Comparison of ENCODE assay signal across 18 mouse cellular contexts in the genomic region with DNA sequence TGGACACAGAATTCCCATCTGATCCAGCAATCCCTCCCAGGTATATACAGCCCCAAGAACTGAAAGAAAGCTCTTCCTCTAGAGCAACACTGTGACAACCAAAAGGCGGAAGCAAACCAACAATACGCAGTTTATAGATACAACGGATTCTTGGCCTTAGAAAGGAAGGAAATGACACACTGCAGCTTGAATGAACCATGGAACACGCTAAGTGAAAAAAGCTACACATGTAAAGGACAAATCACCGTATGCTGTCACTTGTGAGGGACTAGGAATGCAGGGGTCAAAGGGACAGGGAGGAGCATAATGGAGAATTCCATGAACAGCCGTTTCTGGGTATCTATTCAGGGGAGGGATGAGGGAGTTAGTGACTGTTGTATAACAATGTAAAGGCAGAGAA. TPM values are rescaled to one million over a fixed set of nuclear protein-coding genes. Genes with fewer than 3 reads are reported as not detected.
DNase-seq lines count a peak whose midpoint lies in the region; ATAC-seq and TF ChIP-seq lines count a peak whose summit lies in the region.
"Had no signal": no experiment of that assay in that cellular context is flagged by ENCODE, and none has a peak within 500 bp of the region (broad histone marks: within the 10 kb centered on the region; RNA-seq: fewer than 3 reads in every experiment).

No protein-coding gene starts in this region.

- H3K4me3 ChIP-seq in heart, embryonic 16.5 days (ENCODE audit: low read length) = no peak overlapping the region
- H3K4me3 ChIP-seq in lung, embryonic 14.5 days (ENCODE audit: low read depth, low read length) = no peak overlapping the region
- H3K4me3 ChIP-seq in embryonic facial prominence, embryonic 11.5 days (ENCODE audit: low read depth, low read length) = no peak overlapping the region
- H3K4me3 ChIP-seq: embryonic facial prominence, embryonic 15.5 days; left cerebral cortex, adult 2 months had no signal

- H3K9ac ChIP-seq in heart, embryonic 16.5 days (ENCODE audit: low read length) = no peak overlapping the region
- no peak overlapping the region for H3K9ac ChIP-seq in lung, embryonic 14.5 days
- H3K9ac ChIP-seq in embryonic facial prominence, embryonic 11.5 days (replicated peaks; ENCODE audit: low read length) = no peak overlapping the region
- H3K9ac ChIP-seq: embryonic facial prominence, embryonic 15.5 days had no signal

- 61% methylated on average over 6 of the region's 6 CpGs for WGBS in heart, embryonic 16.5 days
- 54% methylated on average over 6 of the region's 6 CpGs for WGBS in lung, embryonic 14.5 days
- WGBS in embryonic facial prominence, embryonic 11.5 days = 50% methylated on average over 6 of the region's 6 CpGs

- no peaks in the 10 kb centered on the region for H3K36me3 ChIP-seq in heart, embryonic 16.5 days (ENCODE audit: control insufficient read depth, insufficient read depth)
- H3K36me3 ChIP-seq in lung, embryonic 14.5 days (ENCODE audit: insufficient read depth) = no peaks in the 10 kb centered on the region
- H3K36me3 ChIP-seq in embryonic facial prominence, embryonic 11.5 days (replicated peaks; ENCODE audit: control insufficient read depth, insufficient read depth, low read depth, low read length) = no peaks in the 10 kb centered on the region
- H3K36me3 ChIP-seq: embryonic facial prominence, embryonic 15.5 days had no signal

- H3K4me1 ChIP-seq in heart, embryonic 16.5 days (ENCODE audit: control insufficient read depth, insufficient read depth, low read length) = no peaks in the 10 kb centered on the region
- no peaks in the 10 kb centered on the region for H3K4me1 ChIP-seq in lung, embryonic 14.5 days (ENCODE audit: insufficient read depth)
- H3K4me1 ChIP-seq in embryonic facial prominence, embryonic 11.5 days (ENCODE audit: control insufficient read depth, insufficient read depth, low read length) = peaks cover 10% of the 10 kb centered on the region
- H3K4me1 ChIP-seq: embryonic facial prominence, embryonic 15.5 days had no signal

- H3K4me2 ChIP-seq in heart, embryonic 16.5 days (ENCODE audit: low read depth, low read length) = no peak overlapping the region
- no peak overlapping the region for H3K4me2 ChIP-seq in lung, embryonic 14.5 days
- no peak overlapping the region for H3K4me2 ChIP-seq in embryonic facial prominence, embryonic 11.5 days (ENCODE audit: low read depth, low read length)
- H3K4me2 ChIP-seq: embryonic facial prominence, embryonic 15.5 days; heart, embryonic 11.5 days had no signal

- DNase-seq in heart, postnatal 36 days = no peak
- peak; percentile 62 for DNase-seq in lung, embryonic 14.5 days
- DNase-seq in lung, adult 18-20 months = no peak
- peak; percentile 25 for DNase-seq in embryonic facial prominence, embryonic 11.5 days (ENCODE audit: low spot score)
- DNase-seq in lung, postnatal 36 days = peak; percentile 63
- no peak for DNase-seq in adrenal gland, adult 8-10 months
- DNase-seq: adrenal gland, postnatal 14 days; cerebellum, adult 9-11 months; liver; retina, postnatal 1 day; spleen, adult 18-20 months had no signal

- ATAC-seq in heart, embryonic 16.5 days (replicated peaks; ENCODE audit: extremely low read depth, insufficient read depth, low FRiP score) = no peak
- no peak for ATAC-seq in lung, embryonic 14.5 days (ENCODE audit: insufficient read depth)
- ATAC-seq in embryonic facial prominence, embryonic 11.5 days (replicated peaks; ENCODE audit: insufficient number of reproducible peaks, low FRiP score, low TSS enrichment, low read depth) = no peak
- ATAC-seq: forebrain, embryonic 14.5 days had no signal

- H3K27me3 ChIP-seq in heart, embryonic 16.5 days (ENCODE audit: control insufficient read depth, insufficient read depth, low read length) = no peaks in the 10 kb centered on the region
- no peaks in the 10 kb centered on the region for H3K27me3 ChIP-seq in lung, embryonic 14.5 days (ENCODE audit: insufficient read depth, low read length)
- no peaks in the 10 kb centered on the region for H3K27me3 ChIP-seq in embryonic facial prominence, embryonic 11.5 days (ENCODE audit: control insufficient read depth, insufficient read depth, low read length)
- H3K27me3 ChIP-seq: embryonic facial prominence, embryonic 15.5 days had no signal

- H3K9me3 ChIP-seq in heart, embryonic 16.5 days (replicated peaks; ENCODE audit: control insufficient read depth, low read length) = no peaks in the 10 kb centered on the region
- H3K9me3 ChIP-seq in lung, embryonic 14.5 days (ENCODE audit: low read depth, low read length) = no peaks in the 10 kb centered on the region
- no peaks in the 10 kb centered on the region for H3K9me3 ChIP-seq in embryonic facial prominence, embryonic 11.5 days (replicated peaks; ENCODE audit: control insufficient read depth, low read length)
- H3K9me3 ChIP-seq: embryonic facial prominence, embryonic 15.5 days had no signal

- H3K27ac ChIP-seq in heart, embryonic 16.5 days (ENCODE audit: low read length) = peak overlapping the region; percentile 7
- H3K27ac ChIP-seq in lung, embryonic 14.5 days (ENCODE audit: low read depth) = no peak overlapping the region; the same call in 1 of the 2 replicates
- H3K27ac ChIP-seq in embryonic facial prominence, embryonic 11.5 days (replicated peaks; ENCODE audit: low read depth, low read length) = no peak overlapping the region
- H3K27ac ChIP-seq: embryonic facial prominence, embryonic 15.5 days; left cerebral cortex, adult 2 months had no signal

- TF ChIP-seq CTCF in lung, embryonic 14.5 days (IDR thresholded peaks at IDR 0.05; ENCODE audit: low read depth) = no peak

- intact Hi-C loops in heart, postnatal 36 days (cut with DNase I) = no loop called here

RNA-seq across cellular contexts. Expression of a gene that starts 16.7 kb away (rescaled TPM):
- polyA plus RNA-seq in heart, embryonic 16.5 days (2015; fragmentation: Nextera tagmentation; extraction: Ambion mirVana) = 4.3 and 5.8 TPM in 2 replicates
- 10 to 100 TPM; 16.1 to 16.7 TPM for total RNA-seq in heart, postnatal 36 days (2021)
- polyA plus RNA-seq in lung, embryonic 14.5 days (2014; fragmentation: Nextera tagmentation; extraction: Ambion mirVana) = 7.8 and 9.4 TPM in 2 replicates
- 5.7 and 6.4 TPM in 2 replicates for polyA plus RNA-seq in embryonic facial prominence, embryonic 11.5 days (2014; fragmentation: Nextera tagmentation; extraction: Ambion mirVana)
- total RNA-seq in adrenal gland, adult 8-10 months (2022) = 10 to 100 TPM; 14.7 to 25.2 (median 18.0) TPM
- total RNA-seq: MEL had no signal

RNA-seq across cellular contexts. Expression of a gene that starts 44.1 kb away (rescaled TPM):
- polyA plus RNA-seq in heart, embryonic 16.5 days (2015; fragmentation: Nextera tagmentation; extraction: Ambion mirVana) = 1.7 and 2.1 TPM in 2 replicates
- total RNA-seq in heart, postnatal 36 days (2021) = under 1 TPM; 0.38 to 0.50 TPM
- 2.8 and 3.7 TPM in 2 replicates for polyA plus RNA-seq in lung, embryonic 14.5 days (2014; fragmentation: Nextera tagmentation; extraction: Ambion mirVana)
- 1.5 and 2.8 TPM in 2 replicates for polyA plus RNA-seq in embryonic facial prominence, embryonic 11.5 days (2014; fragmentation: Nextera tagmentation; extraction: Ambion mirVana)
- 10 to 100 TPM in 2 of 4 experiments, 1 to 10 TPM in 2; 6.0 to 34.7 (median 13.4) TPM for total RNA-seq in adrenal gland, adult 8-10 months (2022)

RNA-seq across cellular contexts. Expression of a gene that starts 57.1 kb away (rescaled TPM):
- 0.75 and 1.2 TPM in 2 replicates for polyA plus RNA-seq in heart, embryonic 16.5 days (2015; fragmentation: Nextera tagmentation; extraction: Ambion mirVana)
- under 1 TPM in 1 of 2 experiments, not detected in 1; 0.22 TPM for total RNA-seq in heart, postnatal 36 days (2021)
- 0.80 and 0.86 TPM in 2 replicates for polyA plus RNA-seq in lung, embryonic 14.5 days (2014; fragmentation: Nextera tagmentation; extraction: Ambion mirVana)
- polyA plus RNA-seq in embryonic facial prominence, embryonic 11.5 days (2014; fragmentation: Nextera tagmentation; extraction: Ambion mirVana) = not detected in 2 replicates
- 1 to 10 TPM in 3 of 4 experiments, under 1 TPM in 1; 0.97 to 5.8 (median 4.7) TPM for total RNA-seq in adrenal gland, adult 8-10 months (2022)
- total RNA-seq: left cerebral cortex, adult 2 months; midbrain, postnatal 0 days had no signal
- polyA plus RNA-seq: forebrain, embryonic 14.5 days; heart, embryonic 11.5 days; midbrain, postnatal 0 days had no signal

Comparison
In these comparisons a context has a peak if more than half of its experiments do, and no peak if none do; other contexts are left out.
1. DNase-seq: peak in lung, embryonic 14.5 days (single experiment), embryonic facial prominence, embryonic 11.5 days (single experiment) and lung, postnatal 36 days (single experiment); none in heart, postnatal 36 days (0 of 2), lung, adult 18-20 months (0 of 2) and adrenal gland, adult 8-10 months (single experiment).